Mouse (Mus musculus) midbrain, embryonic 13.5 days (tissue): ENCODE measurements around the gene Kcnk4. TPM values are rescaled to one million over a fixed set of nuclear protein-coding genes. Genes with fewer than 3 reads are reported as not detected.
A peak's percentile ranks its signal among the peaks of the same experiment; 100 is the strongest.

ENCODE experiments used
- ATAC-seq: fragments of 200-750 bp; cut with Nextera tagmentation; 2 replicates; pipeline ENCODE4 v1.8.0; 2017; ENCODE audit warnings: mild to moderate bottlenecking, moderate TSS enrichment, moderate library complexity
- H3K27ac ChIP-seq: fragments of 300-500 bp; sonication (generic); 2 replicates; pipeline ENCODE4 v1.5.1; 2015; ENCODE audit warnings: inconsistent platforms, mild to moderate bottlenecking, moderate library complexity
- H3K27me3 ChIP-seq: fragments of 300-500 bp; sonication (generic); 2 replicates; pipeline ENCODE4 v1.6.1; 2015; ENCODE audit warnings: mild to moderate bottlenecking, inconsistent platforms
- H3K36me3 ChIP-seq: fragments of 300-500 bp; sonication (generic); 2 replicates; pipeline ENCODE4 v1.6.1; 2015; ENCODE audit warnings: mild to moderate bottlenecking, inconsistent platforms
- H3K4me1 ChIP-seq: fragments of 300-500 bp; sonication (generic); replicated peaks from 2 replicates; pipeline ENCODE4 v1.6.1; 2015; ENCODE audit warnings: inconsistent platforms
- H3K4me2 ChIP-seq: fragments of 300-500 bp; sonication (generic); replicated peaks from 2 replicates; pipeline ENCODE4 v1.6.1; 2015; ENCODE audit warnings: moderate library complexity, mild to moderate bottlenecking, inconsistent platforms
- H3K4me3 ChIP-seq: fragments of 300-500 bp; sonication (generic); replicated peaks from 2 replicates; pipeline ENCODE4 v1.5.1; 2015; ENCODE audit warnings: mild to moderate bottlenecking, inconsistent platforms
- H3K9ac ChIP-seq: fragments of 300-500 bp; sonication (generic); replicated peaks from 2 replicates; pipeline ENCODE4 v1.6.1; 2015; ENCODE audit warnings: mild to moderate bottlenecking, inconsistent platforms
- H3K9me3 ChIP-seq: fragments of 300-500 bp; sonication (generic); 2 replicates; pipeline ENCODE4 v1.6.1; 2016; ENCODE audit warnings: mild to moderate bottlenecking, inconsistent platforms
- WGBS: fragments of 180-500 bp; shearing (Covaris S2); methylation state at CpG from one replicate; pipeline ENCODE4 v1.1.7; 2015; 5-methylcytosine and 5-hydroxymethylcytosine counted together
- polyA plus RNA-seq: library from polyadenylated mRNA; unstranded; fragments of >200 nt; fragmentation: Nextera tagmentation; extraction: Ambion mirVana; gene quantifications from 2 replicates; pipeline ENCODE4 v1.2.1, GENCODE M21; 2015

Gene Kcnk4
- polyA plus RNA-seq, 1 experiment from 2014 or later, result 0.79 TPM

DNA sequence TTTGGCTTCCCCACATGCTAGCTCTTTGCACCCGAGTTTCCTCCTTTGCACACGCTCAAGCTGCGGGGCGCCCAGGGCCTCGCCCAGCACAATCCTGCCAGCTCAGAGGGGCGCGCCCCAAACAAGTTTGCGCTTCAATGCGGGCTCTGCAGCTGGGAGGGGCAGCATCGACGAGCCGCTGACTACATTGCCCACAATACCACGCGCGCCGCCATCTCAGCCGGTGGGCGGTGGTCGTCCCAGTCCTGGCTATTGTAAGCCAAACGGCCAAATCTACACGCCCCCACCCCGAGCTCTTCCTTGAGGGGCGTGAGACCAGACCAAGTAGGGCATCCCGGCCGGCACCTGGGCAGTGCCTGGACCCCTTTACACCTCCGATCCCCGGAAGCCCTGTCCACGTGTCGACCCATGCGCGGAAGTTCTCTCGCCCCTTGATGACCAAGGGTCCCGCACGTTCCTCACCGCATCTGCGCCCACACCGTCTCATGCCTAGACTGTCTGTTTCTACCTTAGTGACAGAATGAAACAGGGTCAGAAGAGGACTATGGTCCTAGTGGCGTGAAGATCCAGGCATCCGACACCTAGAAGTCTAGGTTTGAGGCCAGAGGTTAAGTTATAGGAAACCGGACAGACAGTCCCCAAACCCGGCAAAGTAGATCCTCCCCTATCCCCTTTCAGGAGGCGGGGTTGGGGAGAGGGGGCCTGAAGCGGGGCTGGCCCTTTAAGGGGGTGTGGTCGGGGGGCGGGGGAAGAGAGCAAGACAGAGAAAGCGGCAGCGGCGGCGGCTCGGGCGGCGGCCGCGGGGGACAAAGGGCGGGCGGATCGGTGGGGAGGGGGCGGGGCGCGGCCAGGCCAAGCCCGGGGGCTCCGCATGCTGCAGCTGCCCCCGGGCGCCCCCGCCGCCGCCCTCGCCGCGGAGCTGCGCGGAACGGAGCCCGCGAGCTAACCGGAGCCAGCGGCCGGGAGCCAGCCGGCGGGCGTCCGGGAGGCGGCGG lies 40.2 kb upstream of the Kcnk4 start, which contains the start of gene Ppp1r14b:
TSS of gene Ppp1r14b (plus strand) at position 758 of the 995 bp plus-strand sequence.
- peak within 1 kb of the TSS; percentile 82 for H3K4me3 ChIP-seq
- H3K36me3 ChIP-seq, result peaks cover 22% of the 10 kb centered on the region
- ATAC-seq, result peak; percentile 65
- H3K4me2 ChIP-seq, result peak within 1 kb of the TSS; percentile 87
- H3K9ac ChIP-seq, result peak within 1 kb of the TSS; percentile 88
- H3K4me1 ChIP-seq, result peaks cover 55% of the 10 kb centered on the region
- no peaks in the 10 kb centered on the region for H3K9me3 ChIP-seq
- H3K27me3 ChIP-seq, result peaks cover 22% of the 10 kb centered on the region
- WGBS, result under 1% methylated on average over 53 of the region's 84 CpGs
- peak within 1 kb of the TSS; percentile 96 for H3K27ac ChIP-seq

GRCm38 (mm10) chr19:6973581-6974190 lies 39.4 kb upstream of the Kcnk4 start:
- Histone ChIP-seq H3K4me2 (peak overlapping the region; percentile 87), H3K9ac (peak overlapping the region; percentile 88), H3K27ac (0 out of 2 replicates have a peak overlapping the region, but pooled peaks have one; percentile 96), H3K9me3 (no peaks in the 10 kb centered on the region), H3K27me3 (peaks cover 30% of the 10 kb centered on the region), H3K4me3 (peak overlapping the region; percentile 82), H3K36me3 (peaks cover 22% of the 10 kb centered on the region), H3K4me1 (peaks cover 50% of the 10 kb centered on the region)
- ATAC-seq, result no peak
- WGBS, result 35% methylated on average over 12 of the region's 12 CpGs

DNA sequence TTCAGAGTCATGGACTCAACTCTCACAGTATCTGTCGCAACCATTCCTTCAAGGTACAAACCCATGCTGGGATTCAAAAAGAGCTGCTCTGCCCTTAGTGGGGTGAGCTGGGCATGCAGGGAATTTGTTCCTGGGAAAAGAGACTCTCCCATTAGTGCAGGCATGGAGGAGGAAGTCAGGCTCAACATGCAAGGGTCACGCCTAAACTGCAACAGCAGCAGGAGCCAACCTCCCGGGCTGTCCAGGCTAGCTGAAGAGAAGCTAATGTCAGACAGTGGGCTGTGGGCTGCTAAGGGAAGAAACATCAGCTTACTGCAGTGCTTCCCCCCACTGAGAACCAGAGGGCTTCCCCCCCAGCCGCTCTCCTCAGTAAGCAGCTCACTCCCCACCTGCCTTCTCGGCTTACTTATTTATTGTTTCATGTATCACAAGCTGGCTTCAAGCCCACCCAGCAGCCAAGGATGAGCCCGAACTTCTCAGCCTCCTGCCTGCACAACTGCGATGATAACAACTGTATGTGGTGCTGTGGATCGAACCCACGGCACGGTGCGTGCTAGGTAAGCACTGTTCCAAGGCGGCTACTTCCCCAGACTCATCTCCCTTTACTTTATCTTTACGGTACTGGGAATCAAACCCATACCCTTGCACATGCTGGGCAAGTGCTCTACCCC lies 38.1 kb upstream of the Kcnk4 start:
- peaks cover 37% of the 10 kb centered on the region for H3K4me1 ChIP-seq

GRCm38 (mm10) chr19:6971644-6972043 lies 37.3 kb upstream of the Kcnk4 start:
- Histone ChIP-seq H3K4me3 (no peak overlapping the region), H3K27me3 (peaks cover 40% of the 10 kb centered on the region), H3K4me1 (peaks cover 29% of the 10 kb centered on the region), H3K4me2 (no peak overlapping the region), H3K9ac (0 out of 2 replicates have a peak overlapping the region, but pooled peaks have one; percentile 14), H3K36me3 (peaks cover 2% of the 10 kb centered on the region), H3K27ac (no peak overlapping the region), H3K9me3 (no peaks in the 10 kb centered on the region)
- no peak for ATAC-seq
- 59% methylated on average over 6 of the region's 6 CpGs for WGBS

More for the DNA sequence above, 38.1 kb upstream of the Kcnk4 start:
- Histone ChIP-seq H3K27ac (no peak overlapping the region), H3K4me2 (no peak overlapping the region), H3K9me3 (no peaks in the 10 kb centered on the region), H3K4me3 (no peak overlapping the region), H3K27me3 (peaks cover 40% of the 10 kb centered on the region), H3K9ac (no peak overlapping the region), H3K36me3 (peaks cover 9% of the 10 kb centered on the region)
- ATAC-seq, result no peak
- WGBS, result 82% methylated on average over 13 of the region's 13 CpGs

GRCm38 (mm10) chr19:6970460-6971085 lies 36.3 kb upstream of the Kcnk4 start:
- Histone ChIP-seq H3K9me3 (no peaks in the 10 kb centered on the region), H3K4me2 (peak overlapping the region; percentile 49), H3K27me3 (peaks cover 40% of the 10 kb centered on the region), H3K27ac (no peak overlapping the region), H3K9ac (0 out of 2 replicates have a peak overlapping the region, but pooled peaks have one; percentile 57), H3K36me3 (no peaks in the 10 kb centered on the region), H3K4me3 (no peak overlapping the region), H3K4me1 (peaks cover 21% of the 10 kb centered on the region)
- 13% methylated on average over 11 of the region's 11 CpGs for WGBS
- no peak for ATAC-seq

GRCm38 (mm10) chr19:6969665-6970381 lies 35.5 kb upstream of the Kcnk4 start:
- Histone ChIP-seq H3K9ac (peak overlapping the region; percentile 57), H3K4me2 (peak overlapping the region; percentile 49), H3K9me3 (no peaks in the 10 kb centered on the region), H3K4me1 (peaks cover 21% of the 10 kb centered on the region), H3K4me3 (peak overlapping the region; percentile 38), H3K36me3 (no peaks in the 10 kb centered on the region), H3K27me3 (peaks cover 40% of the 10 kb centered on the region), H3K27ac (no peak overlapping the region)
- ATAC-seq, result peak; percentile 21; the same call in 1 of the 2 replicates
- 2% methylated on average over 52 of the region's 55 CpGs for WGBS

DNA sequence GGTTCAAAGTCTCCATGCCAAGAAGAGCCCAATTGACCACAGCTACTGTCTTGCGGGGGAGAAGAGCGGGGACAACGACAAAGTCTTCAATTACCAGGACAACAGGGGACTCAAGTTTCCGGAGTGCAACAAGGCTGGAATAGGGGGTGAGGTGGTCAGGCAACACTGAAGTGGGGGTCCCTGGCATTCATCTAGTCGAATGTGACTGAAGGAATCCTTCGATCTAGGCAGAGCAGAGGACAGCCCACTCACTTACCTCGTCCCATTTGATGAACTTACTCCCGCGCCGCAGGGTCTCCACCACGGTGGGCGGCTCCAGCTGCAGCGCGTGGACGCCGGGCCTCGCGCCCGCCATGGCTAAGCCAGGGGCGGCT lies 35.0 kb upstream of the Kcnk4 start:
- no peak overlapping the region for H3K27ac ChIP-seq
- no peaks in the 10 kb centered on the region for H3K9me3 ChIP-seq
- ATAC-seq, result no peak
- no peaks in the 10 kb centered on the region for H3K36me3 ChIP-seq
- H3K4me3 ChIP-seq, result peak overlapping the region; percentile 38
- peak overlapping the region; percentile 49 for H3K4me2 ChIP-seq
- peaks cover 40% of the 10 kb centered on the region for H3K27me3 ChIP-seq
- WGBS, result 2% methylated on average over 20 of the region's 20 CpGs
- peak overlapping the region; percentile 57 for H3K9ac ChIP-seq
- H3K4me1 ChIP-seq, result peaks cover 21% of the 10 kb centered on the region

GRCm38 (mm10) chr19:6968491-6969271 lies 34.4 kb upstream of the Kcnk4 start:
- WGBS, result 15% methylated on average over 15 of the region's 15 CpGs
- Histone ChIP-seq H3K27ac (no peak overlapping the region), H3K4me1 (peaks cover 16% of the 10 kb centered on the region), H3K36me3 (no peaks in the 10 kb centered on the region), H3K4me3 (peak overlapping the region; percentile 38), H3K4me2 (peak overlapping the region; percentile 49), H3K9me3 (no peaks in the 10 kb centered on the region), H3K27me3 (peaks cover 40% of the 10 kb centered on the region), H3K9ac (no peak overlapping the region)
- ATAC-seq, result no peak

- ATAC-seq, result no peak
- H3K27me3 ChIP-seq, result no peaks in the 10 kb centered on the region
- H3K4me2 ChIP-seq, result no peak overlapping the region
- no peak overlapping the region for H3K27ac ChIP-seq
- H3K4me3 ChIP-seq, result no peak overlapping the region
- no peaks in the 10 kb centered on the region for H3K9me3 ChIP-seq
- peaks cover 14% of the 10 kb centered on the region for H3K4me1 ChIP-seq
- 73% methylated on average over 10 of the region's 10 CpGs for WGBS
- H3K9ac ChIP-seq, result no peak overlapping the region
- peaks cover 20% of the 10 kb centered on the region; the same call in 1 of the 2 replicates for H3K36me3 ChIP-seq
These were observed 22.1 kb upstream of the Kcnk4 start for GRCm38 (mm10) chr19:6956461-6956860.

DNA sequence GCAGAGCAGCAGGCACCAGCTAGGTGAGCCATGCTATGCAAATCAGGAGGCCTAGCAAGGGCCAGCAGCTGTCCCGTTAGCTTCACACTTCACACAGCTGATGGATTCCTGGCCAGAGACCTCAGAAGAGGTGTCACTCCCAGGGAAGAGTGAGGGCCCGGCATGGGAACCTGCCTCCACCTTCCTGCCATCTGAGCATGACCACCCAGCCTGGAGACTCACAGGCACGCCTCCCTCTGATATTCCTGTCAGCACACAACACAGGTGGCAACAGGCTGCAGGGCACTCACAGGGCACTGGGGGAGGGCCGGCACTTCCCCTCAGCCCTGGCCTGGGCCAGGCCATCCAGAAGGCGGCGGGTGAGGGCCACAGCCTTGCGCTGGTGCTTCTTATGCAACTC lies 21.1 kb upstream of the Kcnk4 start:
- no peak overlapping the region for H3K27ac ChIP-seq
- WGBS, result 94% methylated on average over 7 of the region's 7 CpGs
- H3K4me1 ChIP-seq, result peaks cover 15% of the 10 kb centered on the region
- H3K36me3 ChIP-seq, result peaks cover 20% of the 10 kb centered on the region; the same call in 1 of the 2 replicates
- no peaks in the 10 kb centered on the region for H3K27me3 ChIP-seq
- no peak overlapping the region for H3K4me3 ChIP-seq
- no peak overlapping the region for H3K4me2 ChIP-seq
- ATAC-seq, result no peak
- no peaks in the 10 kb centered on the region for H3K9me3 ChIP-seq
- no peak overlapping the region for H3K9ac ChIP-seq
